Mouse (Mus musculus) spleen, adult 2 months (tissue): ENCODE data around the gene Glo1. TPM values are rescaled to one million over a fixed set of nuclear protein-coding genes. Genes with fewer than 3 reads are reported as not detected.

ENCODE experiments used
- DNase-seq, 2 experiments: peaks; one replicate each; pipeline versions ENCODE4 v3.0.0 to v3.0.0-alpha.2; 2012 to 2021; ENCODE audit warnings: low spot score in 2 of 2, low read depth in 1 of 2
- H3K27ac ChIP-seq: fragments of 200-500 bp; 2 replicates; pipeline ENCODE4 v1.5.1; 2012; ENCODE audit warnings: low read length, inconsistent platforms; ENCODE audit not compliant: insufficient read depth
- H3K27me3 ChIP-seq: fragments of 200-500 bp; 2 replicates; pipeline ENCODE4 v1.6.1; 2012; ENCODE audit warnings: mild to moderate bottlenecking, moderate library complexity, low read length, inconsistent platforms; ENCODE audit not compliant: control insufficient read depth, insufficient read depth
- H3K36me3 ChIP-seq: fragments of 200-500 bp; 2 replicates; pipeline ENCODE4 v1.6.1; 2012; ENCODE audit warnings: mild to moderate bottlenecking, low read length, inconsistent platforms; ENCODE audit not compliant: control insufficient read depth, insufficient read depth
- H3K4me1 ChIP-seq: fragments of 200-500 bp; 2 replicates; pipeline ENCODE4 v1.6.1; 2011; ENCODE audit warnings: inconsistent platforms; ENCODE audit not compliant: control insufficient read depth, insufficient read depth, insufficient read length
- H3K4me3 ChIP-seq: fragments of 200-500 bp; 2 replicates; pipeline ENCODE4 v1.5.1; 2011; ENCODE audit warnings: mild to moderate bottlenecking, inconsistent platforms; ENCODE audit not compliant: insufficient read depth, insufficient read length; ENCODE audit errors: extremely low read depth
- CTCF ChIP-seq: fragments of 200-500 bp; IDR thresholded peaks from 2 replicates; pipeline ENCODE4 v1.5.1; 2011; ENCODE audit warnings: mild to moderate bottlenecking, inconsistent platforms; ENCODE audit not compliant: insufficient read depth, insufficient read length, insufficient replicate concordance; ENCODE audit errors: extremely low read depth
- POLR2A ChIP-seq: fragments of 200-500 bp; IDR thresholded peaks from 2 replicates; pipeline ENCODE4 v1.6.1; 2011; ENCODE audit warnings: low read depth, low read length, inconsistent platforms
- WGBS: fragments of 180-500 bp; shearing (Covaris S2); methylation state at CpG from one replicate; pipeline ENCODE4 v1.1.7; 2018; 5-methylcytosine and 5-hydroxymethylcytosine counted together
- polyA plus RNA-seq: library from polyadenylated mRNA; depleted of rRNA; stranded (reverse); fragments of >200 nt; gene quantifications from 2 replicates; pipeline ENCODE4 v1.2.3, GENCODE M21; 2012

The Glo1 gene
- polyA plus RNA-seq, 1 experiment = 16.2 TPM

GRCm38 (mm10) chr17:30582313-30582712, 44.4 kb downstream of the Glo1 start:
- H3K27ac ChIP-seq = no peak overlapping the region
- H3K4me1 ChIP-seq = no peaks in the 10 kb centered on the region
- WGBS = 89% methylated on average over 3 of the region's 3 CpGs
- no peaks in the 10 kb centered on the region for H3K36me3 ChIP-seq
- no peak overlapping the region for H3K4me3 ChIP-seq
- no peak for TF ChIP-seq CTCF
- TF ChIP-seq POLR2A = no peak
- no peaks in the 10 kb centered on the region for H3K27me3 ChIP-seq
- no peak for DNase-seq

- Histone ChIP-seq H3K4me3 (no peak overlapping the region), H3K4me1 (peaks cover 5% of the 10 kb centered on the region; the same call in 1 of the 2 replicates), H3K27me3 (no peaks in the 10 kb centered on the region), H3K27ac (no peak overlapping the region), H3K36me3 (no peaks in the 10 kb centered on the region)
- no peak for DNase-seq
- whole genome bisulfite sequencing = 89% methylated on average over 6 of the region's 6 CpGs
- TF ChIP-seq CTCF = no peak
- TF ChIP-seq POLR2A = no peak
Observed at GRCm38 (mm10) chr17:30581201-30581600, 45.5 kb downstream of the Glo1 start.

- 78% methylated on average over 1 of the region's 1 CpGs for WGBS
- TF ChIP-seq CTCF = no peak
- no peak for TF ChIP-seq POLR2A
- no peak overlapping the region for H3K4me3 ChIP-seq
- H3K27ac ChIP-seq = no peak overlapping the region
- H3K27me3 ChIP-seq = no peaks in the 10 kb centered on the region
- H3K36me3 ChIP-seq = no peaks in the 10 kb centered on the region
- no peak for DNase-seq
- peaks cover 5% of the 10 kb centered on the region; the same call in 1 of the 2 replicates for H3K4me1 ChIP-seq
Observed at GRCm38 (mm10) chr17:30580781-30581180, 45.9 kb downstream of the Glo1 start.

GRCm38 (mm10) chr17:30576946-30577345, 49.7 kb downstream of the Glo1 start:
- H3K36me3 ChIP-seq = no peaks in the 10 kb centered on the region
- WGBS = 56% methylated on average over 12 of the region's 12 CpGs
- peaks cover 5% of the 10 kb centered on the region; the same call in 1 of the 2 replicates for H3K4me1 ChIP-seq
- TF ChIP-seq CTCF = no peak
- no peak for TF ChIP-seq POLR2A
- no peak for DNase-seq
- H3K27ac ChIP-seq = no peak overlapping the region
- peak overlapping the region; percentile 73 for H3K4me3 ChIP-seq
- no peaks in the 10 kb centered on the region for H3K27me3 ChIP-seq

GRCm38 (mm10) chr17:30575941-30576773, 50.5 kb downstream of the Glo1 start, which contains the start of gene Btbd9:
Gene Btbd9 (minus strand): TSS chr17:30576488.
- peak; percentile 77 for TF ChIP-seq POLR2A
- no peak for TF ChIP-seq CTCF
- WGBS = under 1% methylated on average over 94 of the region's 94 CpGs
- Histone ChIP-seq H3K4me1 (peaks cover 5% of the 10 kb centered on the region; the same call in 1 of the 2 replicates), H3K36me3 (no peaks in the 10 kb centered on the region), H3K27ac (peak within 1 kb of the TSS; percentile 90), H3K27me3 (no peaks in the 10 kb centered on the region), H3K4me3 (peak within 1 kb of the TSS; percentile 73)
- peak; percentile 86 to 90 for DNase-seq

- WGBS = 2% methylated on average over 35 of the region's 35 CpGs
- Histone ChIP-seq H3K27ac (0 out of 2 replicates have a peak overlapping the region, but pooled peaks have one; percentile 59), H3K4me1 (peaks cover 5% of the 10 kb centered on the region; the same call in 1 of the 2 replicates), H3K4me3 (peak overlapping the region; percentile 73), H3K36me3 (no peaks in the 10 kb centered on the region), H3K27me3 (no peaks in the 10 kb centered on the region)
- TF ChIP-seq POLR2A (no peak), CTCF (no peak)
- DNase-seq = peak; percentile 11 to 35
Observed at GRCm38 (mm10) chr17:30575121-30575904, 51.4 kb downstream of the Glo1 start.

GRCm38 (mm10) chr17:30574783-30575075, 51.9 kb downstream of the Glo1 start:
- Histone ChIP-seq H3K27ac (no peak overlapping the region), H3K4me3 (no peak overlapping the region; the same call in 1 of the 2 replicates), H3K27me3 (no peaks in the 10 kb centered on the region), H3K4me1 (peaks cover 5% of the 10 kb centered on the region; the same call in 1 of the 2 replicates), H3K36me3 (no peaks in the 10 kb centered on the region)
- TF ChIP-seq POLR2A = no peak
- TF ChIP-seq CTCF = no peak
- WGBS = 15% methylated on average over 8 of the region's 8 CpGs
- DNase-seq = no peak
